Mouse (Mus musculus) naive thymus-derived CD4-positive, alpha-beta T cell, adult 2 months (primary cell): ENCODE results near the gene Aste1.

Experiments
- DNase-seq: peaks from one replicate; pipeline ENCODE4 v3.0.0-alpha.2; 2011; ENCODE audit warnings: low read depth

Gene Aste1

DNA sequence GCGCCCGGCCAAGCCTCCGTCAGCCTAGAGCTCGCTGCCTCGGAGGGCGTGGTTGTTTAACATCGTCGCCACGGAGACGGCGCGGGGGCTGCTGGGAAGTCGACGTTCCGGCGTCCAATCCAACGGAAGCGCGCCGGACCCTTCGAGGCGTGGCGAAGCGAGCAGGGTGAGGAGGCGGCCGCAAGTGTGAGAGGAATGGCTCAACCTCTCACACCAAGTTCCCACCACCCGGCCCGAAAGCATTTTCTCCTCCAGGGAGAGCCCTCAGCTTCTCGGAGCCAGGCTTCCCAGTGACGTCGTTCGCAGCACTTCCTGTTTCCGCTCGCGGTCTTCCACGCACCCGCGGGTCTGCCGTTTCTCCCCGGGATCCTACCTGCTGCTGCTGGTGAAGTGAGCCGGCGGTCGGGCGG lies at the start of gene Aste1, which contains the start of gene Nek11:
Aste1 (plus strand) TSS at position 175 of the 410 bp plus-strand sequence.
Nek11 (minus strand) TSS at position 307 of the 410 bp plus-strand sequence.
- peak; percentile 95 for DNase-seq

GRCm38 (mm10) chr9:105348242-105349031 lies 46.8 kb upstream of the Aste1 start:
- no peak for DNase-seq

GRCm38 (mm10) chr9:105349034-105349433 lies 46.2 kb upstream of the Aste1 start:
- no peak for DNase-seq

DNA sequence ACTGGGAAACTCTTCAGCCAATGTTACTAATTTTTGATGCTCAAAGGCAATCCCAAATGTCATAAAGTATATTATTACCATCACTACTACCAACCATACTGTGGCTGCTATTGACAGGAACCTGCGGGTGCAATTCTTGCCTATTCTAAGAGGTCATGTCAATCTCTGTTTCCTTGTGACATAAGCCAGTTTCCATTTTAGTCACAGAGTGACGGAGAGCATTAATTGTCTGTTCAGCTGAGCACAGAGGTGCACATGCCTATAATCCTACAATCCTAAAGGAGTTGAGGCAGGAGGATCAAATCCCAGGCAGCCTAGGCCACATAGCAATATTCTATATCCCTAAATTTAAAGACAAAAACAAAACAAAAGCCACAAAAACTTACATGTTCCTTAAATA lies 33.0 kb upstream of the Aste1 start:
- DNase-seq = no peak

- DNase-seq = no peak
Observed at GRCm38 (mm10) chr9:105363520-105364231, 31.5 kb upstream of the Aste1 start.

DNA sequence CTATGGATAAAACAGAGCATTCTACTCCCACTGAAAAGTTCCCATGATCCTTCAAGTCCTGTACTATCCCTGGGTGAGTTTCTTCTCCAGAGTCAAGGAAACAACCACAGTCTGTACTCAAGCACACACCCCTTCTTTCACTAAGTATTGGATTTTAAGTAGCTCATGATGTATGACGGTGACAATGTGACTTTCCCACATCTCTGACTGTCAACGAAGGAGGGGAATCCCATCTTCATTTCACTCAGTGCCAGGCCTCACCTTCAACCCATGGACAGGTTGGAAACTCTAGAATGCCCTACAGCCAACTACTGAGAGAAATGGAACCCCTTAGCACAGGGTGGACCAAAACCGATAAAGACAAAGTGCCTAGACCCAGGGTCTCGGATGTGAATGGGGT lies 29.0 kb upstream of the Aste1 start:
- no peak for DNase-seq

GRCm38 (mm10) chr9:105368605-105369004 lies 26.6 kb upstream of the Aste1 start:
- DNase-seq = no peak

- no peak for DNase-seq
Observed at GRCm38 (mm10) chr9:105374361-105374760, 20.8 kb upstream of the Aste1 start.

DNA sequence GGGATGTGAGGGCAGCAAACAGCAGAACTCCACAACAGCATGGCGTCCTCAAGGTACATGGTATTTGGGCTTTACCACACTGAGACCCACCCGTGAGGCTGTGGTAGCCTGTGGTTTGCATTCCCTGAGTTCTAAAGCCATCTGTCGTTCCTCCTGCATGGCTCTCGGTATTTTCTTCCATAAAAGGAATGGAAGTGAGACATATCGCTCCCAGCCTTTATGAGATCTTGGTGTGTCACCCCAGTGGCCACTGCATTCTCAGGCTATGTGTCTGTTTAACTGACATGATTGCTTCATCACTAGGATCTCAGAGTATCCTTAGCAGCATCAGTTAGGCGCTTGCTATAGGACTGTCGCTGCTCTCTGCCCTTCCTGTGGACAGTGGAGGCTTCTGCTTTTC lies 18.8 kb upstream of the Aste1 start:
- DNase-seq = no peak

GRCm38 (mm10) chr9:105376954-105377530 lies 18.1 kb upstream of the Aste1 start:
- no peak for DNase-seq

DNA sequence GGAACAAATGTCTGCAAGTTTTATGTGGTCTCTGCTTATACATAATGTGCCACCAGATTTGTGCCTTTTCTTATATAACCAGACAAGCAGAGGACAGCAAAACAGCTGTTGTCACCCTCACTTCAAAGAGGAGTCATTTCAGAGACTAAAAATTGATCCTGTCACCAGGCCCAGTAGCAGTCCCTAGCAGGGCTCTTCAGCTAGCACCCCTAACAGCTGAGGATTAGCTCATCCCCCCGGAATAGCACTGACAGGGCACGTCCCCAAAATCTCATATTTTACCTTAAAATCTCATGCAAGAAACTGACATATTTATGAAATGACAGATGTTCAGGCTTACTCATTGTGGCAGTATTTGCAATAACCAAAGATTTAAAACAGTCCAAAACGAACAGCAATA lies 17.6 kb upstream of the Aste1 start:
- no peak for DNase-seq

DNA sequence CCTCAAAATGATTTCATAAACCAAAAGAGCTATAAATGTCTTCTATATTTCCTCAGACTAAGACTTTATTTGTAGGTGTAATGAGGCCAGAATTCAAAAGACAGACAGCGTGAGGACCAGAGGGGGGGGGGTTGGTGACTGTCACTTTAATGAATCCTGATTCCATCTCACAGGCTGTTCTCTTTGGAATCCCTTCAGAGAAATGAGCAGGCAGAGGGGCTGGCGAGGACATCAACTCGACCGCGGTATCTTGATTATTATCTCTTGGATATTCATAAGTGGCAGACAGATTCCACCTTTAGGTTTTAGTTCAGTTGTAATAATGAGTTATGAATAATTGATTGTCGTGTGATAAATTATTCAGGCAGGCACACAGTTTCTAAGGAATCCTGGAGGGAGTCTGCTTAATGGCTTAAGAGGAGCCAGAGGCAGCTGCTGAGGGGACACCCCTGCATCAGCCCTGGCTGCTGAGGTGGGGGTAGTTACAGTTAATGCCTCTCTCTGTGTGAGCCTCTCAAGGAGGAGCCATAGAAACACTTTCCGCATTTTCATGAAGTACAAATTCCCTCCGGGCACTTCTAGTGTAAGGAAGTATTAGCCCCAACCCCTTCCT lies 15.6 kb upstream of the Aste1 start:
- DNase-seq = no peak

- DNase-seq = no peak
Observed at GRCm38 (mm10) chr9:105387403-105387802, 7.8 kb upstream of the Aste1 start.

- peak; percentile 75 for DNase-seq
Observed at GRCm38 (mm10) chr9:105389289-105389688, 5.9 kb upstream of the Aste1 start.

DNA sequence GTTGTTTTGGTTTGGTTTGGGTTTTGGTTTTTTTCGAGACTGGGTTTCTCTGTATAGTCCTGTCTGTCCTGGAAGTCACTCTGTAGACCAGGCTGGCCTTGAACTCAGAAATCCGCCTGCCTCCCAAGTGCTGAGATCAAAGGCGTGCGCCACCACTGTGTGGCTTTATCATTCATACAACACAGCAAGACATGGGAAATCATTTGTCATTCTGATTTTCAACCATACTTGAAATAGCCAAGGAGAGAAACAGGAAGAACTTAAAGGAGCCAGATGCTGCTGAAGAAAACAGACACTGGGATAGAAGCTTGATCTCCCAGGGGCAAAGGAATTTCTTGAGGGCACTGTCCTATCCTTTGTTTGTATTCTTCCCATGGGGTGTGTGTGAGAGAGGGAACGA lies 4.6 kb upstream of the Aste1 start:
- no peak for DNase-seq

GRCm38 (mm10) chr9:105394720-105395119 lies 472 bp upstream of the Aste1 start:
- DNase-seq = peak; percentile 25

DNA sequence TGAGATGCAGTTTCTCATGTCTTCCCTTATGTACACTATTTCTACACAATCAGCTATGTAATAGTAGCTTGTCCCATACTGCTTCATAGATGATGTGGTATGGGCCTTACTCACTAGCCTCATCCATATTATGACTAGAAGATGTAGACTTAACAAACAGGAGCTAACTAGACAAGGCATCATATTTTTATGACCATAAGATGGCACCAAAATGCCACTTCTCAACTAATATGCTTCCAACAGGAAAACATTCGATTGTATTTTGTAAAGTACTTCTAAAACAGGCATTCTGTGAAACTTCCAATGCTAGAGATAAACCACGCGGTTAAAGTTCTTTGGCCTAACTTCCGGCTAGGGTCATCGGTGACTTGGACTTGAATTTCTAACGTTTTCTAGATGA lies 13.4 kb downstream of the Aste1 start:
- no peak for DNase-seq

GRCm38 (mm10) chr9:105459032-105459431 lies 63.8 kb downstream of the Aste1 start:
- no peak for DNase-seq

DNA sequence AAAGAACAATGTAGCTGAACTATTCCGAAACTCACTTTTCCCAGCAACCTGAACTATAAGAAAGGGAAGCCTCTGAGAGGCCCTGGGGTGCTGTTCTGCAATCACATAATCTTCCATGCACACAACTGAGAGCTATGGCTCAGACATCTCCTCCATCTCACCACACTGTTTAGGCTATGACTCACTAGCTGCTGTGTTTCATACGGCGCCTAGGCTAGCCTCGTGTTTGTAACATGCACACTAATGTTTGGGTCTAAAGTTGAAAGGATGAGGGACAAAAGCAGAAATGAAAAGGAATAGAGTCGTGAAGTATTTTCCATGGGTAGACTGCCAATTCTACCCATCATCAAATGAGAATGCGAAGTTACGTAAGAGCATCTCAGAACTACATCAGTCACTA lies 66.3 kb downstream of the Aste1 start:
- DNase-seq = no peak
